Mouse (Mus musculus) G1E (cell line): ENCODE results near the gene Sgms2. TPM values are rescaled to one million over a fixed set of nuclear protein-coding genes. Genes with fewer than 3 reads are reported as not detected.
A peak's percentile ranks its signal among the peaks of the same experiment; 100 is the strongest.

Experiments used
- ATAC-seq: 2 replicates; pipeline ENCODE4 v1.8.0; 2016; ENCODE audit warnings: mild to moderate bottlenecking; ENCODE audit not compliant: insufficient number of reproducible peaks, poor library complexity, low FRiP score, severe bottlenecking; ENCODE audit errors: extremely low read depth
- DNase-seq: peaks from one replicate; pipeline ENCODE4 v3.0.0; 2012; ENCODE audit warnings: low spot score
- H3K27me3 ChIP-seq: 2 replicates; pipeline ENCODE4 v1.6.1; 2012; ENCODE audit warnings: mild to moderate bottlenecking, low read length, inconsistent platforms; ENCODE audit not compliant: insufficient read depth
- H3K36me3 ChIP-seq: replicated peaks from 2 replicates; pipeline ENCODE3; 2012; ENCODE audit warnings: mild to moderate bottlenecking, inconsistent platforms
- H3K4me1 ChIP-seq: 2 replicates; pipeline ENCODE4 v1.6.1; 2012; ENCODE audit warnings: low read depth, low read length, inconsistent platforms, mixed read lengths; ENCODE audit not compliant: insufficient read depth
- H3K4me3 ChIP-seq: 2 replicates; pipeline ENCODE4 v1.5.1; 2012; ENCODE audit warnings: low read depth, mild to moderate bottlenecking, inconsistent platforms, low read length, moderate library complexity, mixed read lengths
- H3K9me3 ChIP-seq: replicated peaks from 2 replicates; pipeline ENCODE4 v1.6.1; 2012; ENCODE audit warnings: inconsistent platforms
- CTCF ChIP-seq: IDR thresholded peaks from 2 replicates; pipeline ENCODE4 v1.5.1; 2012; ENCODE audit warnings: low read depth, low read length, inconsistent platforms, mixed read lengths
- GATA1 ChIP-seq: IDR thresholded peaks from 2 replicates; pipeline ENCODE4 v1.6.1; 2012; ENCODE audit warnings: borderline replicate concordance, low read length, inconsistent platforms, mixed read lengths
- GATA2 ChIP-seq: IDR thresholded peaks from 2 replicates; pipeline ENCODE4 v1.6.1; 2012; ENCODE audit warnings: low read depth, low read length, inconsistent platforms, borderline replicate concordance
- POLR2AphosphoS5 ChIP-seq: IDR thresholded peaks from 2 replicates; pipeline ENCODE4 v1.6.1; 2012; ENCODE audit warnings: low read depth, low read length, inconsistent platforms; ENCODE audit not compliant: insufficient replicate concordance
- TAL1 ChIP-seq: conservative IDR thresholded peaks from 2 replicates; pipeline ENCODE4 v1.6.1; 2012; ENCODE audit warnings: low read depth, low read length, inconsistent platforms, mixed read lengths
- polyA plus RNA-seq: library from polyadenylated mRNA; stranded (reverse); fragments of >175 nt; gene quantifications from 2 replicates; pipeline ENCODE4 v1.2.3, GENCODE M21; 2012
- total RNA-seq, 2 experiments: library from RNA; stranded (forward) in 1 of 2; stranded (reverse) in 1 of 2; fragments of 200-1000 nt in 1 of 2; fragments of >200 nt in 1 of 2; fragmentation: Nextera tagmentation in 1 of 2; gene quantifications; 2 replicates each; pipeline ENCODE4 v1.2.3; 2014 to 2017

Gene Sgms2
- total and polyA plus RNA-seq, 3 experiments = 0.11 TPM; not detected in 2

GRCm38 (mm10) chr3:131274151-131274550 lies 217.1 kb downstream of the Sgms2 start:
- H3K4me1 ChIP-seq = peaks cover 31% of the 10 kb centered on the region
- peaks cover 4% of the 10 kb centered on the region for H3K9me3 ChIP-seq
- DNase-seq (no peak), ATAC-seq (no peak)
- H3K4me3 ChIP-seq = no peak overlapping the region
- no peaks in the 10 kb centered on the region for H3K27me3 ChIP-seq
- peaks cover 6% of the 10 kb centered on the region for H3K36me3 ChIP-seq
- TF ChIP-seq CTCF (no peak), POLR2AphosphoS5 (no peak), GATA1 (no peak), TAL1 (no peak), GATA2 (no peak)

GRCm38 (mm10) chr3:131272374-131273100 lies 218.7 kb downstream of the Sgms2 start:
- H3K27me3 ChIP-seq = no peaks in the 10 kb centered on the region
- TF ChIP-seq GATA1 (no peak), TAL1 (no peak), GATA2 (no peak), CTCF (no peak), POLR2AphosphoS5 (no peak)
- H3K4me3 ChIP-seq = peak overlapping the region; percentile 91
- H3K4me1 ChIP-seq = peaks cover 40% of the 10 kb centered on the region
- peaks cover 17% of the 10 kb centered on the region for H3K36me3 ChIP-seq
- ATAC-seq (0 out of 2 replicates have a peak, but pooled peaks have one; percentile 0), DNase-seq (peak; percentile 10)
- no peaks in the 10 kb centered on the region for H3K9me3 ChIP-seq

- peaks cover 25% of the 10 kb centered on the region for H3K36me3 ChIP-seq
- H3K4me1 ChIP-seq = peaks cover 40% of the 10 kb centered on the region
- ATAC-seq = peak; percentile 63
- H3K4me3 ChIP-seq = peak within 1 kb of the TSS; percentile 91
- peak; percentile 86 for DNase-seq
- TF ChIP-seq TAL1 (no peak), POLR2AphosphoS5 (no peak), GATA2 (no peak), GATA1 (no peak), CTCF (no peak)
- no peaks in the 10 kb centered on the region for H3K27me3 ChIP-seq
- no peaks in the 10 kb centered on the region for H3K9me3 ChIP-seq
These were observed 219.4 kb downstream of the Sgms2 start, which contains the start of gene Hadh for GRCm38 (mm10) chr3:131271559-131272373. TSS of gene Hadh (minus strand) at chr3:131272101.

- H3K27me3 ChIP-seq = no peaks in the 10 kb centered on the region
- TF ChIP-seq TAL1 (peak; percentile 61), POLR2AphosphoS5 (no peak), GATA2 (no peak), GATA1 (no peak), CTCF (no peak)
- peak; percentile 76 for ATAC-seq
- peaks cover 30% of the 10 kb centered on the region for H3K36me3 ChIP-seq
- H3K4me1 ChIP-seq = peaks cover 40% of the 10 kb centered on the region
- DNase-seq = peak; percentile 53
- no peaks in the 10 kb centered on the region for H3K9me3 ChIP-seq
- H3K4me3 ChIP-seq = peak overlapping the region; percentile 91
These were observed 220.1 kb downstream of the Sgms2 start for GRCm38 (mm10) chr3:131271157-131271556.

- Histone ChIP-seq H3K4me3 (peak overlapping the region; percentile 9; the same call in 1 of the 2 replicates), H3K4me1 (peaks cover 40% of the 10 kb centered on the region), H3K36me3 (peaks cover 36% of the 10 kb centered on the region), H3K27me3 (no peaks in the 10 kb centered on the region), H3K9me3 (no peaks in the 10 kb centered on the region)
- no peak for DNase-seq
- TF ChIP-seq TAL1 (no peak), GATA1 (no peak), GATA2 (no peak), POLR2AphosphoS5 (no peak), CTCF (no peak)
- ATAC-seq = no peak
These were observed 220.8 kb downstream of the Sgms2 start for GRCm38 (mm10) chr3:131270381-131270780.

Other genes with a start within 250 kb of the Sgms2 start
- gene Hadh, start 219.3 kb downstream of the Sgms2 start, total RNA-seq (2014; fragmentation: Nextera tagmentation) = 69.3 and 79.8 TPM in 2 replicates
- gene Hadh, start 219.3 kb downstream of the Sgms2 start, total RNA-seq (2017) = 66.7 and 72.8 TPM in 2 replicates
- 26.1 and 43.6 TPM in 2 replicates for gene Hadh, start 219.3 kb downstream of the Sgms2 start, polyA plus RNA-seq
- gene Cyp2u1, start 188.2 kb downstream of the Sgms2 start, total RNA-seq (2014; fragmentation: Nextera tagmentation) = not detected in 2 replicates
- gene Cyp2u1, start 188.2 kb downstream of the Sgms2 start, total RNA-seq (2017) = 0.05 TPM in 1 of 2 replicates, not detected in the other
- not detected in 2 replicates for gene Cyp2u1, start 188.2 kb downstream of the Sgms2 start, polyA plus RNA-seq
- 26.4 and 28.2 TPM in 2 replicates for gene Papss1, start 73.4 kb upstream of the Sgms2 start, total RNA-seq (2014; fragmentation: Nextera tagmentation)
- gene Papss1, start 73.4 kb upstream of the Sgms2 start, total RNA-seq (2017) = 47.7 and 51.7 TPM in 2 replicates
- 16.7 and 33.4 TPM in 2 replicates for gene Papss1, start 73.4 kb upstream of the Sgms2 start, polyA plus RNA-seq